Mouse (Mus musculus) kidney, adult 11 months (tissue): ENCODE measurements around the gene D030056L22Rik.

ENCODE experiments used
- DNase-seq: peaks from one replicate; pipeline ENCODE4 v3.0.0; 2022

D030056L22Rik gene

DNA sequence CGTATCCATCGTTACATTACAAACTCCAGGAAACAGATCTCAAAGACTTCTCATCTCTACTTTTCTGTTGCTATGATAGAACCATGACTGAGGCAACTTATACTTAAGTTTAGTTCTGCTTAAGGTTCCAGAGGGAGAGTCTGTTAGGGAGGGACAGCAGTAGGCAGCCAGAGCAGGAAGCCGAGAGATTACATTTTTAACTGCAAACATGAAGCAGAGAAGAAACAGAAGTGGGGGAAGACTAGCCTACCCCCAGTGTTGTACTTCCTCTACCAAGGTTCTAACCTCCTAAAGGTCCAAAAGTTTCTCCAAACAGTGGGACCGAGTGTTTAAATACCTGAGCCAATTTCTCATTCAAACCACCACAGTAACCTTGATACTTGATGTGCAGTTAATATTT lies 22.9 kb downstream of the D030056L22Rik start:
- no peak for DNase-seq

DNA sequence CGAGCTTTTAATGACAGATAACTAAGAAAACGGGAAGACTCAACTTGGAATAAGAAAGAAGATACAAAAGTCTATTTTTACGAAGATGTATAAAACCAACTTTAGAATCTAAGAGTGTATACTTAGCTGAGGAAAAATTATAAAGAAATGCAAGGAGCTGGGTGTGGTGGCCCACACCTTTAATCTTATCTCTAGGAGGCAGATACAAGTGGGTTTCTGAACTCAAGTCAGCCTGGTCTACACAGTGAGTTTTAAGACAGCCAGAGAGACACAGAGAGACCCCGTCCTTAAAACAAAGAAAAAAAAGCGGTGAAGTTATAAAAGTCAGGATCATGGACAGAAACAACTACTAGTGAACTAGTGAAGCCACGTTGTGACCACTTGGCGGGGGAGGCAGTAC lies 26.2 kb downstream of the D030056L22Rik start:
- DNase-seq: no peak

DNA sequence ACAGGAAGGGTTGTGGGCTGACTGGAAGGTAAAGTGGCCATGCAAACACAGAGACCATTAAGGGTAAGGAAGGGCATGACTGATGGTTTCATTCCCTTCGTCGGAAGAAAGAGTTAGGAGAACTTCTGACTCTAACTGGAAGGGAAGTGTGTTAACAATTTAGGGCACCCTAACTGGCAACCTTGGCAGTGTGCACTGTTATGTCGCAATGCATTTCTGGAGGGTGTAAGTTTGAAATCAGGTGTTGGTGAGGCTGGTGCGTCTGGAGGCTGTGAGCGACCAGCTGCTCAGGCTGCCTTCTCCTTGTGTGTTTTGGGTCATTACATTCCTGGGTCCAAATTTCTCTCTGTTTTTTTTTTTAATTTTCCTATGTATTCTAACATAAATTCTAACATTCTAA lies 31.0 kb downstream of the D030056L22Rik start:
- DNase-seq: no peak

GRCm38 (mm10) chr19:18746576-18747340 lies 33.8 kb downstream of the D030056L22Rik start:
- DNase-seq: no peak

GRCm38 (mm10) chr19:18747379-18747778 lies 34.4 kb downstream of the D030056L22Rik start:
- no peak for DNase-seq

GRCm38 (mm10) chr19:18749598-18750339 lies 36.8 kb downstream of the D030056L22Rik start, which contains the start of gene Trpm6:
TSS of gene Trpm6 (plus strand) at chr19:18749983.
- DNase-seq: peak; percentile 43

DNA sequence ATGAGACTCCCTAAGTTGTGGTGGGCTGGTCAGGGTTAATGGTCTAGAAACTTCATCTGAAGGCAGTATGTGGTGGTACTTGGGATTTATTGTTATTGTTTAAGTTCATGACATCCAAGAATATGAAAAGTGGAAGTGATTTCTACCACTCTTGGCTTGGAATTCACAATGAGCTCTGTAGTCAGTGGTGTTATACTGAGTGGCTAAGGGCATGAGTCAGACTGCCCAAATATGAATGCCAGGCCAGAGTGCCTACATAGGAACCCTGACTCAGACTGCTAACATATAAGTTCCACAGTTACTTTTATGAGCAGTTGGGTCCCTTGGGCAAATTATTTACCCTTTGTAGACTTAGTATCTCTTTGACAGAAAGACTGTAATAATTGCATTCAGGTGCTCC lies 44.2 kb downstream of the D030056L22Rik start:
- no peak for DNase-seq

GRCm38 (mm10) chr19:18757706-18758105 lies 44.7 kb downstream of the D030056L22Rik start:
- no peak for DNase-seq

GRCm38 (mm10) chr19:18758269-18758668 lies 45.3 kb downstream of the D030056L22Rik start:
- DNase-seq: no peak

GRCm38 (mm10) chr19:18758916-18759315 lies 45.9 kb downstream of the D030056L22Rik start:
- peak; percentile 12 for DNase-seq

- DNase-seq: no peak
These were observed 53.4 kb downstream of the D030056L22Rik start for GRCm38 (mm10) chr19:18766399-18766798.
